Mouse (Mus musculus) cortical plate, adult 2 months (tissue): ENCODE measurements at regions not wholly inside any gene's neighbourhood (a gene's known extent, or its start where the extent isn't known, plus 50 kb on each side); places are given as distances from the start of the nearest gene placed in this dataset.

Experiments used
- CTCF ChIP-seq: fragments of 200-500 bp; IDR thresholded peaks from 2 replicates; pipeline ENCODE4 v1.5.1; 2011; ENCODE audit warnings: mild to moderate bottlenecking, control low read depth, low read length; ENCODE audit not compliant: insufficient read depth; ENCODE audit errors: extremely low read depth
- POLR2A ChIP-seq: fragments of 200-500 bp; IDR thresholded peaks from 2 replicates; pipeline ENCODE4 v1.6.1; 2011; ENCODE audit warnings: mild to moderate bottlenecking, low read length, control low read depth; ENCODE audit not compliant: insufficient read depth; ENCODE audit errors: extremely low read depth

DNA sequence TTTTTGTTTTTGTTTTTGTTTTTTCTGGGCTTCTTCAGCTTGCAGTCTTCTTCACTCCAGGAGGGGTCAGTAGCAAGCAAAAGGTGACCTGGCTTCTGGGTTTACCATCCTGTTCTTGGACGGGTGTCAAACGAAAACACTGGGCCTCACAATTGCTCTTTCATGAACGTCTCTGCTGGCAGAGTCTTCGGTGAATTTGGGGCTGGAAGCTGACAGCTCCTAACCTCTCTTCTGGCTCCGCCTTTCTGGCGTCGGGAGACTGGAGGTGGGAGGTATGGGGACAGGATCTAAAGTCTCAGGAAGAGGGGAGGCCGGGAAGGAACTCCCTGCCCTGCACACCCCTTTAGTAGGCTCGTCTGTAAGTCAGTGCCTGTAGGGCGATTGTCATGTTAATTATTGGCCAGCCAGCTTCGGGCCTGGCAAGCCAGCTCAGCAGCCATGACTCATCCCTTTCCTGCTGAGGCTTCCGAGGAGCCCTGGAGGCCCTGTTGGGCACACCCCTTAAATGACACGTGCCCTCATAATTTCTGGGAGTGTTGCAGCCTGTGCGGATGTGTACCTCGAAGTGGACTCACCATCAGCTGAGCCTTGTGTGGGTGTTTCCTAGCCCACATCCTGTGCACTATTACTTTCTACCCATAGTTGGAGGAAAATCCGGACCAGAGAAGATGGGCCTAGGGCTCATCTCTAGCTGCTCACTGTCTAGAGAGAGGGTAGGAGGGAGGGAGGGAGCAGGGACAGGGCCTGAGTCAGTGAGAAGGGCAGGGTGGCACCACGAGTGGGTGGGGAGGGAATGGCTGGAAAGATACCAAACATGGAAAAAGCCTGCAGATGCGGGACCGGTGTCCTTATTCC is 65.6 kb upstream of the Sertad2 start:
- TF ChIP-seq POLR2A (no peak), CTCF (peak; percentile 19; the same call in 1 of the 2 replicates)
